Mouse (Mus musculus): ENCODE results near the gene Bmp6. TPM values are rescaled to one million over a fixed set of nuclear protein-coding genes. Genes with fewer than 3 reads are reported as not detected.

Bmp6 gene
- polyA plus RNA-seq, 1 experiment, result 6.4 TPM

DNA sequence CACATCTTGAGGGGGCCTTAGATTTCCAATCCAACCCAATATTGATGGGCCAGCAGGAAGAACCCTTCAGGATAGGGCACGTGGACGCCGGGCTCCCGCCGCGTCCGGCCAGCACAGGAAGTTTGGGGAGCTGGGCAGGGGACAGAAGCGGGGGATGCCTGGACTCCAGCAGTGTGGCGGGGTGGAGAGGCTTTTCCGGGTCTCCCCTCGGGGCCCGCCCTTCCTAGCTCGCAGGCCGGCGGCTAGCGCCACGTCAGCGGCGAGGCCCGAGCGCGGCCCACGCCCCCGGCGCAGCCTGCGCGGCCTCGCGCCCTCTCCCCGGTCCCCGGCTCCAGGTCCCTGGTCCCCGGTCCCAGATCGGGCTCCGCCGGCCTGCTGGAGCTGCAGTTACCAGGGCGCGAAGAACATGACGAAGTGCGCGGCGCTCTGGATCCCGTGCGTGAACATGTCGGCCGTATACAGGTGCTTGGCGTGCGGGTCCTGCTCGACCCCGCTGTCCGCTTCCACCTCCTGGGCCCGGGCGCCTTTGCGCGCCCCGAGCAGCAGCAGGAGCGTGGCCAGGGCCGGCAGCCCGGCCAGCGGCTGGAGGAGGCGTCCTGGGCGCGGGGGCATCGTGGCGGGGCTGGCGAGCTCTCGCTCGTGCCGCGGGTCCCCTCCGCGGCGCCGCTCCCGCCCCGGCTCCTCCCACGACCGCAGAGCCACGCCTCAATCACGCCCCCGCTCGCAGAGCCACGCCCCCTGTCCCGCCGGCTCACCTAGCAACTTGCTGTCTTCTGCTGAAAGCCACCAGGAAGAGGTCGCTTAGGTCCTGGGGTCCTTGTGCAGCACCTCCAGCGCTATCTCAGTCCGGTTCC is 183.1 kb downstream of the Bmp6 start:
- Histone ChIP-seq H3K27ac (ENCODE audit: insufficient read depth, low read length) (peak overlapping the region; percentile 20; the same call in 1 of the 2 replicates), H3K4me3 (replicated peaks; ENCODE audit: insufficient read depth, low read depth, low read length) (peak overlapping the region; percentile 64), H3K4me1 (ENCODE audit: control insufficient read depth, insufficient read depth, low read length) (no peaks in the 10 kb centered on the region; the same call in 1 of the 2 replicates), H3K27me3 (ENCODE audit: control insufficient read depth, insufficient read depth, low read length) (no peaks in the 10 kb centered on the region)
- peak; percentile 82 to 87 for DNase-seq
- under 1% methylated on average over 86 of the region's 87 CpGs for WGBS
- TF ChIP-seq CTCF (IDR thresholded peaks at IDR 0.05; ENCODE audit: borderline replicate concordance, insufficient read depth, low read depth, low read length), result no peak
- peak; percentile 41; the same call in 1 of the 2 replicates for TF ChIP-seq POLR2A (IDR thresholded peaks at IDR 0.05; ENCODE audit: borderline replicate concordance, insufficient read depth, low read length)

DNA sequence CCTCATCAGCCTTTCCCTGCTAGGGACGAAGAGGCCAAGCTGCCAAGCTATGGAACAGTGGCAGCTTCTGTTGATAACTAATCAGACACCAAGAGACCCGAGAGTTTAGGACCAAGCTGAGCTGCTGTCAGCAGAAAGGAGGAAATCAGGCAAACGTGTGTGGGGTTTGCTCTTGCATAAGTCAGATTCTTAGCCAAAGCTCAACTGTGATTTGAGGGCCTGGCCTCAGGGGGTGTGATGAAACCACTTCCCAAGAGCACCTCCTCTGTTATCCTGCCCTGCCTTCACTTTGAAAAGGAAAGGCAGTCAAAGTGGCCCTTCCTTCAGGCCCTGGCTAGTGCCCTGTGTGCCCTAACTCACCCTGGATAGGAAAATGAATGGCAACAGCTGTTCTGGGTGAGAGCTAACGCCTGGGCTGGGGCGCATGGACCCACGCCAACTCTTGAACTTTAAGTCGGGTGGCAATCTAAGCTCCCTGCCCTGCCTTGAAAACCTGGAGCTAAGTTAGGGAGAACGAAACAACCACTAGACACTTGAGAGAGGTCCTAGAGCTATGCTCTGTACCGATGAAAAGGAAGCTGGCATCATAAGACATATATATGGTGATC is 183.9 kb downstream of the Bmp6 start, which contains the start of gene Txndc5:
Gene Txndc5 (minus strand): TSS at position 138 of the 608 bp plus-strand sequence.
- WGBS, result 38% methylated on average over 9 of the region's 9 CpGs
- Histone ChIP-seq H3K27ac (ENCODE audit: insufficient read depth, low read length) (peak within 1 kb of the TSS; percentile 20; the same call in 1 of the 2 replicates), H3K4me3 (replicated peaks; ENCODE audit: insufficient read depth, low read depth, low read length) (peak within 1 kb of the TSS; percentile 64), H3K4me1 (ENCODE audit: control insufficient read depth, insufficient read depth, low read length) (no peaks in the 10 kb centered on the region; the same call in 1 of the 2 replicates), H3K27me3 (ENCODE audit: control insufficient read depth, insufficient read depth, low read length) (no peaks in the 10 kb centered on the region)
- no peak for DNase-seq
- TF ChIP-seq CTCF (IDR thresholded peaks at IDR 0.05; ENCODE audit: borderline replicate concordance, insufficient read depth, low read depth, low read length) (no peak), POLR2A (IDR thresholded peaks at IDR 0.05; ENCODE audit: borderline replicate concordance, insufficient read depth, low read length) (no peak)

- no peak for TF ChIP-seq POLR2A (IDR thresholded peaks at IDR 0.05; ENCODE audit: borderline replicate concordance, insufficient read depth, low read length)
- TF ChIP-seq CTCF (IDR thresholded peaks at IDR 0.05; ENCODE audit: borderline replicate concordance, insufficient read depth, low read depth, low read length), result no peak
- Histone ChIP-seq H3K4me3 (replicated peaks; ENCODE audit: insufficient read depth, low read depth, low read length) (no peak overlapping the region), H3K27me3 (ENCODE audit: control insufficient read depth, insufficient read depth, low read length) (no peaks in the 10 kb centered on the region), H3K27ac (ENCODE audit: insufficient read depth, low read length) (no peak overlapping the region), H3K4me1 (ENCODE audit: control insufficient read depth, insufficient read depth, low read length) (no peaks in the 10 kb centered on the region; the same call in 1 of the 2 replicates)
- 90% methylated on average over 6 of the region's 6 CpGs for WGBS
- DNase-seq, result no peak
These were observed 184.7 kb downstream of the Bmp6 start for GRCm38 (mm10) chr13:38529576-38529975.

GRCm38 (mm10) chr13:38531498-38531897 is 186.6 kb downstream of the Bmp6 start:
- Histone ChIP-seq H3K4me3 (replicated peaks; ENCODE audit: insufficient read depth, low read depth, low read length) (no peak overlapping the region), H3K27ac (ENCODE audit: insufficient read depth, low read length) (no peak overlapping the region), H3K27me3 (ENCODE audit: control insufficient read depth, insufficient read depth, low read length) (no peaks in the 10 kb centered on the region), H3K4me1 (ENCODE audit: control insufficient read depth, insufficient read depth, low read length) (no peaks in the 10 kb centered on the region)
- no peak for TF ChIP-seq POLR2A (IDR thresholded peaks at IDR 0.05; ENCODE audit: borderline replicate concordance, insufficient read depth, low read length)
- TF ChIP-seq CTCF (IDR thresholded peaks at IDR 0.05; ENCODE audit: borderline replicate concordance, insufficient read depth, low read depth, low read length), result no peak
- DNase-seq, result no peak
- 95% methylated on average over 4 of the region's 4 CpGs for WGBS

GRCm38 (mm10) chr13:38533461-38533860 is 188.6 kb downstream of the Bmp6 start:
- H3K27ac ChIP-seq (ENCODE audit: insufficient read depth, low read length), result no peak overlapping the region
- TF ChIP-seq POLR2A (IDR thresholded peaks at IDR 0.05; ENCODE audit: borderline replicate concordance, insufficient read depth, low read length), result no peak
- TF ChIP-seq CTCF (IDR thresholded peaks at IDR 0.05; ENCODE audit: borderline replicate concordance, insufficient read depth, low read depth, low read length), result no peak
- no peak overlapping the region for H3K4me3 ChIP-seq (replicated peaks; ENCODE audit: insufficient read depth, low read depth, low read length)
- DNase-seq, result no peak
- 63% methylated on average over 10 of the region's 10 CpGs for WGBS
- H3K4me1 ChIP-seq (ENCODE audit: control insufficient read depth, insufficient read depth, low read length), result no peaks in the 10 kb centered on the region
- no peaks in the 10 kb centered on the region for H3K27me3 ChIP-seq (ENCODE audit: control insufficient read depth, insufficient read depth, low read length)

- DNase-seq, result no peak
- no peaks in the 10 kb centered on the region for H3K27me3 ChIP-seq (ENCODE audit: control insufficient read depth, insufficient read depth, low read length)
- TF ChIP-seq POLR2A (IDR thresholded peaks at IDR 0.05; ENCODE audit: borderline replicate concordance, insufficient read depth, low read length), result no peak
- TF ChIP-seq CTCF (IDR thresholded peaks at IDR 0.05; ENCODE audit: borderline replicate concordance, insufficient read depth, low read depth, low read length), result no peak
- no peak overlapping the region for H3K27ac ChIP-seq (ENCODE audit: insufficient read depth, low read length)
- no peaks in the 10 kb centered on the region for H3K4me1 ChIP-seq (ENCODE audit: control insufficient read depth, insufficient read depth, low read length)
- H3K4me3 ChIP-seq (replicated peaks; ENCODE audit: insufficient read depth, low read depth, low read length), result no peak overlapping the region
- 65% methylated on average over 6 of the region's 6 CpGs for WGBS
These were observed 189.1 kb downstream of the Bmp6 start for GRCm38 (mm10) chr13:38534016-38534415.

- 87% methylated on average over 6 of the region's 6 CpGs for WGBS
- Histone ChIP-seq H3K27ac (ENCODE audit: insufficient read depth, low read length) (no peak overlapping the region), H3K4me1 (ENCODE audit: control insufficient read depth, insufficient read depth, low read length) (no peaks in the 10 kb centered on the region), H3K27me3 (ENCODE audit: control insufficient read depth, insufficient read depth, low read length) (no peaks in the 10 kb centered on the region), H3K4me3 (replicated peaks; ENCODE audit: insufficient read depth, low read depth, low read length) (no peak overlapping the region)
- TF ChIP-seq POLR2A (IDR thresholded peaks at IDR 0.05; ENCODE audit: borderline replicate concordance, insufficient read depth, low read length) (no peak), CTCF (IDR thresholded peaks at IDR 0.05; ENCODE audit: borderline replicate concordance, insufficient read depth, low read depth, low read length) (no peak)
- no peak for DNase-seq
These were observed 189.8 kb downstream of the Bmp6 start for GRCm38 (mm10) chr13:38534731-38535130.

Data from cerebellum, adult 2 months (tissue).